Mouse (Mus musculus) heart, postnatal 0 days (tissue): ENCODE measurements around the gene Nt5c1a.

Experiments
- CTCF ChIP-seq: IDR thresholded peaks from 2 replicates; pipeline ENCODE4 v1.5.1; 2016; ENCODE audit warnings: antibody characterized with exemption, control low read depth, low read depth
- EP300 ChIP-seq: IDR thresholded peaks from 2 replicates; pipeline ENCODE4 v1.6.1; 2016; ENCODE audit warnings: antibody characterized with exemption, low read depth

GRCm38 (mm10) chr4:123162305-123162917 lies 38.9 kb upstream of the Nt5c1a start:
- TF ChIP-seq CTCF (no peak), EP300 (no peak)
